Mouse (Mus musculus) gastrocnemius, postnatal 25 days (tissue): ENCODE data around the gene Arhgef17. TPM values are rescaled to one million over a fixed set of nuclear protein-coding genes. Genes with fewer than 3 reads are reported as not detected.
A peak's percentile ranks its signal among the peaks of the same experiment; 100 is the strongest.

Experiments
- DNase-seq: peaks from one replicate; pipeline ENCODE4 v3.0.0; 2022
- total RNA-seq, 2 experiments: library from RNA; stranded (reverse); gene quantifications; 1 replicate in 1 of 2; 2 replicates in 1 of 2; pipeline ENCODE4 v1.2.3; 2021

The Arhgef17 gene
- total RNA-seq, 2 experiments from 2014 or later: 16.4 to 20.8 TPM

GRCm38 (mm10) chr7:100916526-100916925 is 15.4 kb downstream of the Arhgef17 start:
- no peak for DNase-seq

GRCm38 (mm10) chr7:100915204-100915603 is 16.7 kb downstream of the Arhgef17 start:
- no peak for DNase-seq

GRCm38 (mm10) chr7:100911791-100912190 is 20.1 kb downstream of the Arhgef17 start:
- DNase-seq: peak; percentile 73

- DNase-seq: no peak
These were observed 20.6 kb downstream of the Arhgef17 start for GRCm38 (mm10) chr7:100911246-100911770.

GRCm38 (mm10) chr7:100908567-100908966 is 23.3 kb downstream of the Arhgef17 start:
- DNase-seq: no peak

GRCm38 (mm10) chr7:100908061-100908460 is 23.8 kb downstream of the Arhgef17 start:
- DNase-seq: peak; percentile 63

GRCm38 (mm10) chr7:100907231-100907630 is 24.7 kb downstream of the Arhgef17 start:
- peak; percentile 72 for DNase-seq

- no peak for DNase-seq
These were observed 25.7 kb downstream of the Arhgef17 start for GRCm38 (mm10) chr7:100906029-100906789.

GRCm38 (mm10) chr7:100905037-100905436 is 26.9 kb downstream of the Arhgef17 start:
- DNase-seq: no peak

GRCm38 (mm10) chr7:100904612-100905011 is 27.3 kb downstream of the Arhgef17 start:
- DNase-seq: no peak

- no peak for DNase-seq
These were observed 29.3 kb downstream of the Arhgef17 start for GRCm38 (mm10) chr7:100902451-100903137.

- DNase-seq: no peak
These were observed 34.1 kb downstream of the Arhgef17 start for GRCm38 (mm10) chr7:100897828-100898227.

GRCm38 (mm10) chr7:100894833-100895226 is 37.1 kb downstream of the Arhgef17 start:
- no peak for DNase-seq

- no peak for DNase-seq
These were observed 37.7 kb downstream of the Arhgef17 start for GRCm38 (mm10) chr7:100894057-100894832.

GRCm38 (mm10) chr7:100893249-100894056 is 38.5 kb downstream of the Arhgef17 start:
- no peak for DNase-seq

GRCm38 (mm10) chr7:100886535-100886934 is 45.4 kb downstream of the Arhgef17 start:
- no peak for DNase-seq

- peak; percentile 66 for DNase-seq
These were observed 47.4 kb downstream of the Arhgef17 start for GRCm38 (mm10) chr7:100884460-100884859.

GRCm38 (mm10) chr7:100881950-100882349 is 50.0 kb downstream of the Arhgef17 start:
- DNase-seq: no peak

GRCm38 (mm10) chr7:100881531-100881930 is 50.4 kb downstream of the Arhgef17 start:
- peak; percentile 89 for DNase-seq

GRCm38 (mm10) chr7:100879595-100879994 is 52.3 kb downstream of the Arhgef17 start:
- peak; percentile 62 for DNase-seq

GRCm38 (mm10) chr7:100876771-100877170 is 55.1 kb downstream of the Arhgef17 start:
- DNase-seq: no peak

GRCm38 (mm10) chr7:100876293-100876692 is 55.6 kb downstream of the Arhgef17 start:
- DNase-seq: no peak
